Mouse (Mus musculus) small intestine, adult 2 months (tissue): ENCODE data around the gene Vax2. TPM values are rescaled to one million over a fixed set of nuclear protein-coding genes. Genes with fewer than 3 reads are reported as not detected.

Experiments used
- H3K27ac ChIP-seq: fragments of 200-500 bp; 2 replicates; pipeline ENCODE4 v1.5.1; 2012; ENCODE audit warnings: low read depth, low read length, control low read depth, inconsistent platforms; ENCODE audit not compliant: insufficient read depth
- H3K27me3 ChIP-seq: fragments of 200-500 bp; 2 replicates; pipeline ENCODE4 v1.6.1; 2012; ENCODE audit warnings: mild to moderate bottlenecking, moderate library complexity, low read length, inconsistent platforms; ENCODE audit not compliant: control insufficient read depth, insufficient read depth
- H3K36me3 ChIP-seq: fragments of 200-500 bp; 2 replicates; pipeline ENCODE4 v1.6.1; 2012; ENCODE audit warnings: mild to moderate bottlenecking, low read length, control low read depth, inconsistent platforms; ENCODE audit not compliant: control insufficient read depth, insufficient read depth
- H3K4me1 ChIP-seq: fragments of 200-500 bp; 2 replicates; pipeline ENCODE4 v1.6.1; 2012; ENCODE audit warnings: low read length, inconsistent platforms, mixed read lengths; ENCODE audit not compliant: control insufficient read depth, insufficient read depth, insufficient read length
- H3K4me3 ChIP-seq: fragments of 200-500 bp; 2 replicates; pipeline ENCODE4 v1.5.1; 2012; ENCODE audit warnings: low read depth, mild to moderate bottlenecking, control low read depth, inconsistent platforms, low read length, moderate library complexity
- CTCF ChIP-seq: fragments of 200-500 bp; IDR thresholded peaks from 2 replicates; pipeline ENCODE4 v1.5.1; 2012; ENCODE audit warnings: low read depth, mild to moderate bottlenecking, control low read depth, inconsistent platforms, low read length, moderate library complexity, mixed read lengths; ENCODE audit not compliant: insufficient replicate concordance, insufficient read length; ENCODE audit errors: extremely low read depth
- POLR2A ChIP-seq: fragments of 200-500 bp; IDR thresholded peaks from 2 replicates; pipeline ENCODE4 v1.6.1; 2012; ENCODE audit warnings: low read depth, mild to moderate bottlenecking, control low read depth, inconsistent platforms, low read length, moderate library complexity
- WGBS: fragments of 180-500 bp; shearing (Covaris S2); methylation state at CpG from one replicate; pipeline ENCODE4 v1.1.7; 2018; 5-methylcytosine and 5-hydroxymethylcytosine counted together
- polyA plus RNA-seq: library from polyadenylated mRNA; depleted of rRNA; stranded (reverse); fragments of >200 nt; gene quantifications from 2 replicates; pipeline ENCODE4 v1.2.3, GENCODE M21; 2012

Gene Vax2
- polyA plus RNA-seq, 1 experiment, result not detected

DNA sequence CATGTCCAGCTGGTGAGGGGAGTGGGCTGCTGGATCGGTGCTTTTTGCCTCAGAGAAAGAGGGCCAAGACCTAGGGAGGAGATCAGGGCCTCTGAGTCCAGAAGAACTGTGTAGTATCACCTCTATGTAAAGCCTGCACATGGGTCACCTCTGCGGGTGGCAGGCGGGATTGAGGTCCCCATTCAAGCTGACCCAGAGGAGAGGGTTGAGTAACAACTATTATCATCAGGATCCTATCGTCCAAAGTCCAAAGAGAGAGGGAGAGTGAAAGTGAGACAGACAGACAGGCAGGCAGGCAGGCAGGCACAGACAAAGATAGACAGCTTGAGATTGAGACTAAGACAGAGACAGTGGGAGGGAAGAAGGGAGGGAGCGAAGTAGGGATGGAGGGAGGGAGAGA lies 32.1 kb downstream of the Vax2 start:
- H3K36me3 ChIP-seq, result no peaks in the 10 kb centered on the region
- WGBS, result 32% methylated on average over 5 of the region's 5 CpGs
- peaks cover 4% of the 10 kb centered on the region; the same call in 1 of the 2 replicates for H3K4me1 ChIP-seq
- H3K27ac ChIP-seq, result no peak overlapping the region
- H3K4me3 ChIP-seq, result no peak overlapping the region
- TF ChIP-seq POLR2A, result no peak
- no peaks in the 10 kb centered on the region for H3K27me3 ChIP-seq

DNA sequence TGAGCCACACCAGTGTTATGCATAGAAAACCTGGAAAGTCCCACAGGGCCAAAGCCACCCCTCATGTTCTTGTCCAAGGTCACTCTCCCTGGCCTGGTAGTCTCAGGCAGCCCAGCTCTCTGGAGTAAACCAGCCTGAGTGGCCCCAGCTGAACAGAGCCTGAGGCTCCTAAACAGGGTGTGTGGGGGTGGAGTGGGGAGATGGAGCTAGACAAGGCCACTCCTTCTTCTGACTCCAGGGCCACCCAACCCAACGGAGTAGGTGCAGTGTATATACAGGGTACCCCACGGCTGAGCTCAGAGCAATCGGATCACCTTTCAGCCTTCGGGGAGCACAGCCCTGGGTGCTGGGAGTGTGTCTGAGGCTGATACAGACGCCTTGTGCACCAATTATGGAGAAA lies 33.1 kb downstream of the Vax2 start:
- H3K27me3 ChIP-seq, result no peaks in the 10 kb centered on the region
- no peak overlapping the region for H3K4me3 ChIP-seq
- H3K27ac ChIP-seq, result no peak overlapping the region
- WGBS, result 32% methylated on average over 5 of the region's 5 CpGs
- H3K4me1 ChIP-seq, result peaks cover 4% of the 10 kb centered on the region; the same call in 1 of the 2 replicates
- no peaks in the 10 kb centered on the region for H3K36me3 ChIP-seq
- no peak for TF ChIP-seq POLR2A
- no peak for TF ChIP-seq CTCF

DNA sequence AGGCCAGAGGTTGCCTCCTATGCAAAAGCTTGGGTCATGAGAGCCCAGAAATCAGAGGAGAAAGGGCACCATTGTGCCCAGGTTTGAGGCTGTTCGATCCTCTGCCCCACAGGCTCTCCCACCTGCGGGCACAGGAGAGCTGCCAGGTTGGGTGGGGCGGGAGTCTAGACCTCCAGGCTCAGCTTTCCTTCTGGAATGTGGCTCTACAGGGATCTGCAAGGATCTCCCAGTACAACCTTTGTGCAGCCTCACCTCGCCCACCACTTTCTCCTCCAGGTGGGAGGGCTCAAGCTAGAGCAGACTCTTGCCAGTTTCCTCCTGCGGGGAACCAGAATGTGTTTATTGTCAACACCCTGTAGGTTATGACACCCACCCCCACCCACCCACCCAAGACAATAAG lies 33.5 kb downstream of the Vax2 start:
- Histone ChIP-seq H3K4me1 (peaks cover 4% of the 10 kb centered on the region; the same call in 1 of the 2 replicates), H3K4me3 (no peak overlapping the region), H3K36me3 (no peaks in the 10 kb centered on the region), H3K27me3 (no peaks in the 10 kb centered on the region), H3K27ac (no peak overlapping the region)
- no peak for TF ChIP-seq POLR2A
- no peak for TF ChIP-seq CTCF
- WGBS, result 21% methylated on average over 5 of the region's 5 CpGs

DNA sequence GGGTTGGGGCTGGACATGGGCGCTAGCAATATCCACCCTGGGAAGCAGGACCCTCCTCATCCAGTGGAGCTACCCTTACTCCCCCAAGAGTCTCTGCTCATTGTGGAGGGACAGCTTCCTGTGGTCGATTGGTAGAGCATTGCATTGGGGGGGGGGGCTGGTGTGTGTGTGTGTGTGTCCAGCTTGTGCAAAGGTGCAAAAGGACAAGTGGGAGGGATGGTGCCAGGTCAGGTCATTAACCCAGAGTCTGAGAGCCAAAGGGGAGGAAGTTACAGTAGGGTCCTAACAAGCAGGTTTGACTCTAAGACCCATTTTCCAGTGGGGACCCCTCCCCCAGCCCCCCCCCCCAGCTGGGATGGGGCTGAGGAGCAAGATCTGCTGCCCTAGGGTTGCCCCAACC lies 34.4 kb downstream of the Vax2 start:
- H3K4me3 ChIP-seq, result no peak overlapping the region
- TF ChIP-seq POLR2A, result no peak
- no peak for TF ChIP-seq CTCF
- WGBS, result 71% methylated on average over 2 of the region's 2 CpGs
- peaks cover 4% of the 10 kb centered on the region; the same call in 1 of the 2 replicates for H3K4me1 ChIP-seq
- H3K27me3 ChIP-seq, result no peaks in the 10 kb centered on the region
- no peak overlapping the region for H3K27ac ChIP-seq
- no peaks in the 10 kb centered on the region for H3K36me3 ChIP-seq

DNA sequence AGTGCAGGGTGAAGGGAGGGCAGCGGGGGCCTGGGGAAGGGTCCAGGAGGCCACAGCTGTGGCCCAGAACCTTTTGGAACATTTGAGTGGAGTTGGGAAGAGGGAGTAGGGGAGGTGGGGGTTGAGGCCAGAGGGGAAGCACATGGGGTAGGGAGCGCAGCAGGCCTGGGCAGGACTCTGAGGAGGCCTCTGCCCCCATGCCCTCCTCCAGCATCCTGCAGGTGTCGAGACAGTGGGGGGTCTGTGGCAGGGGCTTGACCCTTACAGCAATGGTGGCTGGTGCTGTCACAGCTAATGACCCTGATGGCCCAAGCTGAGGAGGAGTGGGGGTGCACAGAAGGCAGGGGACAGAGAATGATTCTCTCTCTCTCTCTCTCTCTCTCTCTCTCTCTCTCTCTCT lies 38.2 kb downstream of the Vax2 start:
- no peak overlapping the region for H3K27ac ChIP-seq
- H3K36me3 ChIP-seq, result no peaks in the 10 kb centered on the region
- no peaks in the 10 kb centered on the region for H3K27me3 ChIP-seq
- no peak for TF ChIP-seq CTCF
- TF ChIP-seq POLR2A, result no peak
- H3K4me1 ChIP-seq, result no peaks in the 10 kb centered on the region; the same call in 1 of the 2 replicates
- 66% methylated on average over 3 of the region's 3 CpGs for WGBS
- H3K4me3 ChIP-seq, result no peak overlapping the region

DNA sequence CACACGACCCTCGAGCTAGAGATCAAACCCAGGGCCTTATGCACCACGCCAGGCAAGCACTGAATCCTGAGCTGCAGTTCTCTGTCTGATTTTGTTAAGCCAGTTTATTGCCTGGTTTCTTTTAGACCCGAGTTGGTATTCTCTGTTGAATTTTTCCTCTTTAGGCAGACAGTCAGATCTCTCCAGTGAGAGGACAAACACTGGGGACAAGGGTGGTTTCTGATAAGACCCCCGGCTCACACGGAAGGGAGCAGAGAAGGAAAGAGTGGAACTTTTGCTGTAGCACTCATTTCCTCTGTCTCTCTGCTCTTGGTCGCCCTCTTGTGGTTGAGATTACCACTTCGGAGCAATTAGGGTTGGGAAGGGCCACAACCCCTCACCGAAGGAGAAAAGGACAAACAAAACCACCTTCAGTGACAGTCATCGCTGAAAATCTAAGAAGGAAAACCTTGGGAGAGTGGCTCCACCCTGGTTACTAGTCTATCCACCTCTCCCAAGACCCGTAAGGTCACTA lies 39.2 kb downstream of the Vax2 start:
- TF ChIP-seq CTCF (peak; percentile 78; the same call in 1 of the 2 replicates), POLR2A (no peak)
- Histone ChIP-seq H3K36me3 (no peaks in the 10 kb centered on the region), H3K27ac (no peak overlapping the region), H3K27me3 (no peaks in the 10 kb centered on the region), H3K4me3 (no peak overlapping the region), H3K4me1 (no peaks in the 10 kb centered on the region)
- WGBS, result 7% methylated on average over 11 of the region's 11 CpGs

DNA sequence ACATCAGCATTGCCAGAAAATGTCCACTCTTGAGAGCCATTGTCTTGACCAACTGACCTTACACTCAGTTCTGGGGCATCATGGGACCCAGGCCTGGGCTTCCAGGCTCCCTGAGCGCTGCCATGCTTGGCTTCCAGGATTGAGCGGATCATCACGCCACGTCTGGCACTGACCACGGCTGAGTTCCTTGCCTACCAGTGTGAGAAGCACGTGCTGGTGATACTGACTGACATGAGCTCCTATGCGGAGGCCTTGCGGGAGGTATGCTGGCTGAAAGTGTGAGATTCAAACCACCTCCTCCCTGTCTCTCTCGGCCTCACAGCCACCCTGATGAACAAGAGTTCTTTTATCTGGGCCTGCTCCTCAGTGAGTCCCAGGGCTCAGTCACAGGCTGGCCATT lies 45.0 kb downstream of the Vax2 start:
- H3K36me3 ChIP-seq, result no peaks in the 10 kb centered on the region
- H3K27me3 ChIP-seq, result peaks cover 8% of the 10 kb centered on the region; the same call in 1 of the 2 replicates
- H3K4me3 ChIP-seq, result no peak overlapping the region
- no peak overlapping the region for H3K27ac ChIP-seq
- TF ChIP-seq POLR2A (no peak), CTCF (no peak)
- H3K4me1 ChIP-seq, result no peaks in the 10 kb centered on the region; the same call in 1 of the 2 replicates
- WGBS, result 84% methylated on average over 9 of the region's 9 CpGs
